Mouse (Mus musculus) kidney, embryonic 14.5 days (tissue): ENCODE measurements around the gene Taf9b. TPM values are rescaled to one million over a fixed set of nuclear protein-coding genes. Genes with fewer than 3 reads are reported as not detected.
"Not testable (repeated sequence)": the region's sequence is repeated elsewhere in the genome, so short reads cannot be mapped to it uniquely, and the experiment has no call there.

ENCODE experiments used
- ATAC-seq: fragments of 200-750 bp; cut with Nextera tagmentation; 2 replicates; pipeline ENCODE4 v1.8.0; 2017; ENCODE audit warnings: moderate number of reproducible peaks, mild to moderate bottlenecking, moderate TSS enrichment, moderate library complexity; ENCODE audit not compliant: low FRiP score, low TSS enrichment
- H3K27ac ChIP-seq: fragments of 300-500 bp; sonication (generic); 2 replicates; pipeline ENCODE4 v1.5.1; 2014; ENCODE audit warnings: low read depth, mild to moderate bottlenecking, low read length, moderate library complexity, mixed read lengths
- H3K27me3 ChIP-seq: fragments of 300-500 bp; sonication (generic); 2 replicates; pipeline ENCODE4 v1.6.1; 2014; ENCODE audit warnings: mild to moderate bottlenecking, low read length; ENCODE audit not compliant: control insufficient read depth, insufficient read depth
- H3K36me3 ChIP-seq: fragments of 300-500 bp; sonication (generic); 2 replicates; pipeline ENCODE4 v1.6.1; 2014; ENCODE audit warnings: low read length, mixed read lengths; ENCODE audit not compliant: control insufficient read depth, insufficient read depth
- H3K4me1 ChIP-seq: fragments of 300-500 bp; sonication (generic); 2 replicates; pipeline ENCODE4 v1.6.1; 2014; ENCODE audit warnings: low read length, mixed read lengths; ENCODE audit not compliant: control insufficient read depth, insufficient read depth
- H3K4me2 ChIP-seq: fragments of 300-500 bp; sonication (generic); replicated peaks from 2 replicates; pipeline ENCODE4 v1.6.1; 2014; ENCODE audit warnings: low read depth, mild to moderate bottlenecking, low read length
- H3K4me3 ChIP-seq: fragments of 300-500 bp; sonication (generic); 2 replicates; pipeline ENCODE4 v1.5.1; 2014; ENCODE audit warnings: mild to moderate bottlenecking, low read length
- H3K9ac ChIP-seq: fragments of 300-500 bp; sonication (generic); 2 replicates; pipeline ENCODE4 v1.6.1; 2014; ENCODE audit warnings: low read depth, mild to moderate bottlenecking, low read length, moderate library complexity
- H3K9me3 ChIP-seq: fragments of 300-500 bp; sonication (generic); 2 replicates; pipeline ENCODE4 v1.6.1; 2016; ENCODE audit warnings: low read length; ENCODE audit not compliant: control insufficient read depth
- WGBS: fragments of 180-500 bp; shearing (Covaris S2); extraction: QIAGEN DNeasy Blood & Tissue Kit; methylation state at CpG from one replicate; pipeline ENCODE4 v1.1.7; 2014; 5-methylcytosine and 5-hydroxymethylcytosine counted together
- polyA plus RNA-seq: library from polyadenylated mRNA; unstranded; fragments of >200 nt; fragmentation: Nextera tagmentation; extraction: Ambion mirVana; gene quantifications from 2 replicates; pipeline ENCODE4 v1.2.1, GENCODE M21; 2014

Taf9b gene
- 11.9 and 12.1 TPM in 2 replicates for polyA plus RNA-seq

- Histone ChIP-seq H3K4me2 (peak within 1 kb of the TSS; percentile 48; the same call in 1 of the 2 replicates), H3K4me3 (peak within 1 kb of the TSS; percentile 57; the same call in 1 of the 2 replicates), H3K36me3 (no peaks in the 10 kb centered on the region), H3K27ac (no peak within 1 kb of the TSS), H3K9ac (peak within 1 kb of the TSS; percentile 61; the same call in 1 of the 2 replicates), H3K4me1 (no peaks in the 10 kb centered on the region), H3K27me3 (no peaks in the 10 kb centered on the region), H3K9me3 (peaks cover 4% of the 10 kb centered on the region; the same call in 1 of the 2 replicates)
- ATAC-seq, result no peak
- 88% methylated on average over 25 of the region's 25 CpGs for WGBS
Observed at GRCm38 (mm10) chrX:106221058-106221457, at the start of gene Taf9b. Taf9b (minus strand) TSS chrX:106221158.

GRCm38 (mm10) chrX:106255276-106255675 is 34.3 kb upstream of the Taf9b start, which contains the start of gene Fnd3c2:
Fnd3c2 (minus strand) TSS chrX:106255376.
- Histone ChIP-seq H3K9me3 (no peaks in the 10 kb centered on the region), H3K4me1 (no peaks in the 10 kb centered on the region)
- no peak for ATAC-seq

GRCm38 (mm10) chrX:106219171-106220032 is 1.6 kb downstream of the Taf9b start:
- Histone ChIP-seq H3K27ac (no peak overlapping the region; the same call in 1 of the 2 replicates), H3K4me3 (peak overlapping the region; percentile 57), H3K9me3 (peaks cover 4% of the 10 kb centered on the region; the same call in 1 of the 2 replicates), H3K4me1 (no peaks in the 10 kb centered on the region), H3K36me3 (no peaks in the 10 kb centered on the region), H3K27me3 (no peaks in the 10 kb centered on the region), H3K4me2 (peak overlapping the region; percentile 48), H3K9ac (peak overlapping the region; percentile 61)
- peak; percentile 97 for ATAC-seq
- WGBS, result 30% methylated on average over 60 of the region's 60 CpGs

More at GRCm38 (mm10) chrX:106255276-106255675, 34.3 kb upstream of the Taf9b start, which contains the start of gene Fnd3c2:
- H3K27me3 ChIP-seq, result no peaks in the 10 kb centered on the region
- H3K4me3 ChIP-seq, result no peak within 1 kb of the TSS
- 90% methylated on average over 4 of the region's 4 CpGs for WGBS
- no peak within 1 kb of the TSS for H3K27ac ChIP-seq
- H3K9ac ChIP-seq, result no peak within 1 kb of the TSS
- no peaks in the 10 kb centered on the region for H3K36me3 ChIP-seq
- H3K4me2 ChIP-seq, result no peak within 1 kb of the TSS

DNA sequence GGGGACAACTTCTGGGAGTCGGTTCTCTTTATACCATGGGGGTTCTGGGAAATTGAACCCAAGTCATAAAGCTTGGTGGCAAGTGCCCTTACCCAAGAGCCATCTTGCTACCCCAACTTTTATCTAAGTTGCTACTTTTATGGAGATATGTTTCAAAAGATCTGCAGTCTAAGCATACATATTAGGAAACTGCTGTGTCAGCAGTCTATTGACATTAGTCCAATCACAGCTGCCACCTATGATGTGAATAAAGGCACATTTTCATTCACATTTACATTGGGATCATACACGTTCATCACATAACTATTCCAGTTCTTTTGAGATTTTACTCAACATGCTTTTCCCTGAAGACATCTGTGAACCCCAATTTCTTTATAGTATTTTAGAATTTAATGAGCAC is 11.9 kb downstream of the Taf9b start:
- Histone ChIP-seq H3K9ac (no peak overlapping the region), H3K9me3 (no peaks in the 10 kb centered on the region), H3K27me3 (no peaks in the 10 kb centered on the region), H3K4me3 (no peak overlapping the region), H3K4me2 (no peak overlapping the region), H3K4me1 (no peaks in the 10 kb centered on the region), H3K27ac (no peak overlapping the region), H3K36me3 (no peaks in the 10 kb centered on the region; the same call in 1 of the 2 replicates)
- WGBS, result 89% methylated on average over 2 of the region's 2 CpGs
- no peak for ATAC-seq

- H3K4me2 ChIP-seq, result no peak overlapping the region
- H3K36me3 ChIP-seq, result peaks cover 56% of the 10 kb centered on the region
- no peak overlapping the region for H3K9ac ChIP-seq
- H3K27me3 ChIP-seq, result no peaks in the 10 kb centered on the region
- 85% methylated on average over 5 of the region's 5 CpGs for WGBS
- H3K27ac ChIP-seq, result no peak overlapping the region
- no peak overlapping the region for H3K4me3 ChIP-seq
- H3K9me3 ChIP-seq, result no peaks in the 10 kb centered on the region
- no peak for ATAC-seq
- no peaks in the 10 kb centered on the region for H3K4me1 ChIP-seq
Observed at GRCm38 (mm10) chrX:106198904-106199303, 22.1 kb downstream of the Taf9b start.

DNA sequence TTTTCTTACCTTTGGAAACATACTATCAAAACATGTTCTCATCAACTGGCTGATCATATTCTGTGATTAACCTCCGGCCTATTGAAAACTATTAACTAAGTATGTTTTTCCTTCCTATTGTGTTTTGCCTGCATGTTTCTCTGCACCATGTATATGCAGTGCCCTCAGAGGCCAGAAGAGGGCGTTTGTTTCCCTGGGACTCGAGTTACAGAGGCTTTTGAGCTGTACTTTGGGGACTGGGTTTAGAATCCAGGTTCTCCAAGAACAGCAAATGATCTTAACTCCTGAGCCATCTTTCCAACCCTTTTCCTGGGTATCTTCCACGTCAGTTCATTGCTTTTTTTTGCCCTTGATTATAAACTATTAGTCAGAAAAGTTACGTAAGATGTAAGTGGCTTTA is 23.6 kb downstream of the Taf9b start:
- no peaks in the 10 kb centered on the region for H3K27me3 ChIP-seq
- H3K9ac ChIP-seq, result no peak overlapping the region
- H3K36me3 ChIP-seq, result peaks cover 53% of the 10 kb centered on the region
- no peak overlapping the region for H3K4me3 ChIP-seq
- no peak for ATAC-seq
- 70% methylated on average over 5 of the region's 5 CpGs for whole genome bisulfite sequencing
- H3K4me1 ChIP-seq, result no peaks in the 10 kb centered on the region
- H3K9me3 ChIP-seq, result no peaks in the 10 kb centered on the region
- H3K4me2 ChIP-seq, result no peak overlapping the region
- no peak overlapping the region for H3K27ac ChIP-seq

- not testable (repeated sequence) for H3K9me3 ChIP-seq, H3K4me2 ChIP-seq, H3K9ac ChIP-seq, H3K4me1 ChIP-seq, ATAC-seq, H3K4me3 ChIP-seq, H3K27me3 ChIP-seq, H3K27ac ChIP-seq
- H3K36me3 ChIP-seq, result peaks cover 40% of the 10 kb centered on the region; the same call in 1 of the 2 replicates
- WGBS, result 82% methylated on average over 6 of the region's 6 CpGs
Observed at GRCm38 (mm10) chrX:106194361-106194760, 26.6 kb downstream of the Taf9b start.

- Histone ChIP-seq H3K27me3 (no peaks in the 10 kb centered on the region), H3K9me3 (no peaks in the 10 kb centered on the region), H3K27ac (no peak overlapping the region), H3K4me1 (0 out of 2 replicates have a peak, but pooled peaks cover 8% of the 10 kb centered on the region), H3K9ac (no peak overlapping the region), H3K4me3 (no peak overlapping the region), H3K36me3 (peaks cover 12% of the 10 kb centered on the region; the same call in 1 of the 2 replicates), H3K4me2 (peak overlapping the region; percentile 51; the same call in 1 of the 2 replicates)
- 41% methylated on average over 4 of the region's 4 CpGs for WGBS
- ATAC-seq, result no peak
Observed at GRCm38 (mm10) chrX:106190091-106190490, 30.9 kb downstream of the Taf9b start.

DNA sequence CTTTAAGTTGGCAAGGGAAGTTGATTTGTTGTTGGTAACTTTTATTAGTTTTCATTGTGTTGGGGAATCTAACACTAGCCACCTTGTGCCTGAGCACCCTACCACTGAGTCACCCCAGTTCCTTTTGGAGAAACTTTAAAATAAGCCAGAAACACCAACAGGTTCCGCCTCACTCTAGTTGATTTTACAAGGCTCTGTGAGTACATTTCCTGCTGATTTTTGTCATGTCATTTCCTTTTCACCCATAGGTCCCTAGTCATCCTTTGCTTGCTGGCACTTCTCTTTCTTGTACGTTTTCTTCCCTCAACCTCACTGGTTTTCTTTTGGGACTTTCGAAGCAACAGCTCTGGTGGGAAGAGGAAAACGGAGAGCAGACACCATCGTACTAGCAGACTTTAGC is 31.6 kb downstream of the Taf9b start:
- Histone ChIP-seq H3K9ac (peak overlapping the region; percentile 66; the same call in 1 of the 2 replicates), H3K27ac (no peak overlapping the region), H3K4me3 (peak overlapping the region; percentile 55), H3K36me3 (peaks cover 9% of the 10 kb centered on the region; the same call in 1 of the 2 replicates), H3K9me3 (no peaks in the 10 kb centered on the region), H3K4me1 (0 out of 2 replicates have a peak, but pooled peaks cover 8% of the 10 kb centered on the region), H3K4me2 (peak overlapping the region; percentile 51), H3K27me3 (no peaks in the 10 kb centered on the region)
- ATAC-seq, result no peak
- WGBS, result 60% methylated on average over 5 of the region's 5 CpGs
